ENCODE assay signal across 9 mouse cellular contexts in the genomic region with DNA sequence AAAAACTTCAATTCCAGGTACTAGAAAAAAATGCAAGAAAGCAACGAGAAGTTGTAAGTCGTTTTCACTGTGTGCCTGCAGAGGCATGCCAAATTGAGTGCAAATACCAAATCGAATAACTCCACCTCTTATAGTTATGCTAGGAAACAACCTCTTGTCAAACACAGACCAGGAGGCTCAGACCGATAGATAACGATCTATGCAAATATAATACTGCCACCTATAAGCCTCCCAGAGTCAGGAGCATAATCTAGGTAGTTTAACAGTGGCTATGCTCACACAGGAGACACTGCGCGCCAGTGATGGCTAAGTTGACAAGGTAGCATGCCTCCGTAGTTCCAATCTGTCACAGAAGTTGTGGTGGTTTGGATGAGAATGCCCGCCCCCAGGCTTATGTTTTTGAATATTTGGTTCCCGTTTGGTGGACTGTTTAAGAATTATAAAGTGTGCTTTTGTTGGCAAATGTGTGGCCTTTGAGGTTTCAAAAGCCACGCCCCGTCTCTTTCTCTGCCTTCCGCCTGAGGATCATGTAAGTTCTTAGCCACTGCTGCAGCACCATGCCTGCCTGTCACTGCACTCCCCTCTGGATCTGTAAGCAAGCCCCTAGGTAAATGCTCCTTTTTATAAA. TPM values are rescaled to one million over a fixed set of nuclear protein-coding genes. Genes with fewer than 3 reads are reported as not detected.
A peak's percentile ranks its signal among the peaks of the same experiment; 100 is the strongest.
DNase-seq lines count a peak whose midpoint lies in the region; ATAC-seq and TF ChIP-seq lines count a peak whose summit lies in the region.
"Had no signal": no experiment of that assay in that cellular context is flagged by ENCODE, and none has a peak within 500 bp of the region (broad histone marks: within the 10 kb centered on the region; RNA-seq: fewer than 3 reads in every experiment).

No protein-coding gene starts in this region.

- 45% methylated on average over 13 of the region's 13 CpGs for WGBS in kidney, adult 2 months

- no peak for TF ChIP-seq POLR2A in kidney, adult 2 months (IDR thresholded peaks at IDR 0.05; ENCODE audit: low read depth, low read length)

- H3K36me3 ChIP-seq in megakaryocyte, embryonic 14.5 days (replicated peaks; ENCODE audit: low read length): peaks cover 23% of the 10 kb centered on the region
- H3K36me3 ChIP-seq in kidney, adult 2 months (ENCODE audit: control insufficient read depth, insufficient read depth, low read length): no peaks in the 10 kb centered on the region

- no peak for TF ChIP-seq CTCF in kidney, adult 2 months (conservative IDR thresholded peaks at IDR 0.05; ENCODE audit: insufficient read depth, insufficient read length, low read depth, low read length)

- H3K9me3 ChIP-seq in megakaryocyte, embryonic 14.5 days: no peaks in the 10 kb centered on the region

- peak; percentile 55 for ATAC-seq in granulocyte monocyte progenitor cell, adult 5-6 weeks (replicated peaks; ENCODE audit: poor library complexity, severe bottlenecking)

- H3K27ac ChIP-seq in kidney, adult 2 months (ENCODE audit: insufficient read depth, low read depth, low read length): no peak overlapping the region

- H3K4me3 ChIP-seq in megakaryocyte, embryonic 14.5 days (replicated peaks): peak overlapping the region; percentile 91
- no peak overlapping the region for H3K4me3 ChIP-seq in kidney, adult 2 months (ENCODE audit: insufficient read depth, low read depth, low read length)

- DNase-seq in lung, postnatal 36 days: peak; percentile 28
- DNase-seq in lung, postnatal 4 days: no peak
- DNase-seq in thymus, postnatal 36 days: peak; percentile 18 to 41
- no peak for DNase-seq in frontal cortex, postnatal 36 days (ENCODE audit: low spot score in 2 of 2)
- DNase-seq in kidney, adult 2 months: no peak
- DNase-seq in lung, postnatal 14 days: no peak

- H3K4me1 ChIP-seq in megakaryocyte, embryonic 14.5 days: peaks cover 57% of the 10 kb centered on the region
- peaks cover 8% of the 10 kb centered on the region for H3K4me1 ChIP-seq in kidney, adult 2 months (ENCODE audit: control insufficient read depth, insufficient read depth, low read length)

- H3K27me3 ChIP-seq in megakaryocyte, embryonic 14.5 days (replicated peaks): peaks cover 22% of the 10 kb centered on the region
- H3K27me3 ChIP-seq in kidney, adult 2 months (replicated peaks; ENCODE audit: control insufficient read depth, insufficient read depth, low read length): no peaks in the 10 kb centered on the region; the same call in 1 of the 2 replicates

RNA-seq across cellular contexts. Expression of a gene that starts 0.7 kb away (rescaled TPM):
- total RNA-seq in granulocyte monocyte progenitor cell, adult 5-6 weeks (2014; fragmentation: Nextera tagmentation): 30.8 and 40.3 TPM in 2 replicates
- 16.1 and 21.2 TPM in 2 replicates for total RNA-seq in granulocyte monocyte progenitor cell, adult 5-6 weeks (2017)
- polyA plus RNA-seq in megakaryocyte, embryonic 14.5 days (2012; ENCODE audit: insufficient read depth, low replicate concordance): 0.68 and 3.7 TPM in 2 replicates
- 14.8 and 16.3 TPM in 2 replicates for polyA plus RNA-seq in kidney, adult 2 months (2012; rRNA removed)

RNA-seq across cellular contexts. Expression of a gene that starts 18.5 kb away (rescaled TPM):
- not detected in 2 replicates for total RNA-seq in granulocyte monocyte progenitor cell, adult 5-6 weeks (2014; fragmentation: Nextera tagmentation)
- not detected in 2 replicates for total RNA-seq in granulocyte monocyte progenitor cell, adult 5-6 weeks (2017)
- polyA plus RNA-seq in megakaryocyte, embryonic 14.5 days (2012; ENCODE audit: insufficient read depth, low replicate concordance): not detected in 2 replicates
- polyA plus RNA-seq in kidney, adult 2 months (2012; rRNA removed): 0.16 and 0.17 TPM in 2 replicates
- polyA plus RNA-seq: testis, adult 2 months had no signal

RNA-seq across cellular contexts. Expression of a gene that starts 28.1 kb away (rescaled TPM):
- total RNA-seq in granulocyte monocyte progenitor cell, adult 5-6 weeks (2014; fragmentation: Nextera tagmentation): 35.6 and 40.9 TPM in 2 replicates
- 26.2 and 38.6 TPM in 2 replicates for total RNA-seq in granulocyte monocyte progenitor cell, adult 5-6 weeks (2017)
- polyA plus RNA-seq in megakaryocyte, embryonic 14.5 days (2012; ENCODE audit: insufficient read depth, low replicate concordance): 8.0 and 11.8 TPM in 2 replicates
- 46.5 and 50.7 TPM in 2 replicates for polyA plus RNA-seq in kidney, adult 2 months (2012; rRNA removed)

Comparison
In these comparisons a context has a peak if more than half of its experiments do, and no peak if none do; other contexts are left out.
1. DNase-seq: peak in lung, postnatal 36 days (single experiment) and thymus, postnatal 36 days (2 of 2); none in lung, postnatal 4 days (0 of 2), frontal cortex, postnatal 36 days (0 of 2), kidney, adult 2 months (single experiment) and lung, postnatal 14 days (single experiment).